Mouse (Mus musculus) erythroblast, embryonic 14.5 days (primary cell): ENCODE measurements around the gene Rps6kb2. TPM values are rescaled to one million over a fixed set of nuclear protein-coding genes. Genes with fewer than 3 reads are reported as not detected.

Source experiments
- H3K27me3 ChIP-seq: 2 replicates; pipeline ENCODE4 v1.6.1; 2012; ENCODE audit warnings: inconsistent platforms; ENCODE audit not compliant: control insufficient read depth
- H3K36me3 ChIP-seq: 2 replicates; pipeline ENCODE4 v1.6.1; 2012; ENCODE audit warnings: mild to moderate bottlenecking, inconsistent platforms; ENCODE audit not compliant: control insufficient read depth
- H3K4me1 ChIP-seq: 2 replicates; pipeline ENCODE4 v1.6.1; 2012; ENCODE audit warnings: inconsistent platforms; ENCODE audit not compliant: control insufficient read depth
- H3K4me3 ChIP-seq: replicated peaks from 2 replicates; pipeline ENCODE3; 2012; ENCODE audit warnings: moderate library complexity, mild to moderate bottlenecking, inconsistent platforms
- H3K9me3 ChIP-seq: 2 replicates; pipeline ENCODE4 v1.6.1; 2012; ENCODE audit warnings: low read length, inconsistent platforms, mixed read lengths; ENCODE audit not compliant: control insufficient read depth
- GATA1 ChIP-seq: IDR thresholded peaks from 2 replicates; pipeline ENCODE4 v1.6.1; 2012; ENCODE audit warnings: low read length, inconsistent platforms, mixed read lengths
- TAL1 ChIP-seq: IDR thresholded peaks from 3 replicates; pipeline ENCODE4 v1.6.1; 2012; ENCODE audit warnings: low read length, inconsistent platforms, mixed read lengths
- polyA plus RNA-seq: library from polyadenylated mRNA; stranded (reverse); fragments of >175 nt; gene quantifications from 2 replicates; pipeline ENCODE4 v1.2.3, GENCODE M21; 2012

Rps6kb2 gene
- polyA plus RNA-seq, 1 experiment: 24.5 TPM

DNA sequence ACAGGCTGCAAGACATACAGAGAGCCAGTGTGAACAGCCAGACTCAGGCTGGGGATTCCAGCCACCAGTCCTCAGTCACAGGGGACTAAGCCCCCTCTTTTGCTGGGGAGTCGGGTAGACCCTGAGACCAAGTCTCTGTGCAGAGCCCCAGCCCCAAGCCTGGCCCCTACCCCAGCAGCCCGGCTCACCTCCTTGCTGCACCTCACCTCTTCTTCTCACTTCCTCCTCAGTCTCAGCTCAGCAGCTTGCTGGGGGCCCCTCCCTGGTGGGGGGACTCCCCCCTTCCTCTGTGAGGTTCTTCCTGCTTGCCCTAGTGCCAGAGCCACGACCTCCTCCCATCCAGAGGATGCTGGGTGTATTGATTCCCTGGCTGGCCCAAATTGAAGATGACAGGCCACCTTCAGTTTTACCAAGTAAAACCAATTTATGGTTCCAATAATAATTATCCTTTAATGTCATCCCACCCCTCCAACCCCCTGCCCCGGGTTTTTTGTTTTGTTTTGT lies 27.7 kb upstream of the Rps6kb2 start, which contains the start of gene Tbc1d10c:
Tbc1d10c (minus strand) TSS at position 454 of the 504 bp plus-strand sequence.
- TF ChIP-seq GATA1: no peak
- no peak for TF ChIP-seq TAL1
- Histone ChIP-seq H3K4me1 (peaks cover 42% of the 10 kb centered on the region), H3K4me3 (peak within 1 kb of the TSS; percentile 86), H3K36me3 (peaks cover 30% of the 10 kb centered on the region), H3K27me3 (no peaks in the 10 kb centered on the region), H3K9me3 (no peaks in the 10 kb centered on the region)

- Histone ChIP-seq H3K27me3 (no peaks in the 10 kb centered on the region; the same call in 1 of the 2 replicates), H3K4me3 (no peak overlapping the region), H3K4me1 (peaks cover 46% of the 10 kb centered on the region), H3K9me3 (no peaks in the 10 kb centered on the region), H3K36me3 (peaks cover 12% of the 10 kb centered on the region)
- TF ChIP-seq TAL1 (no peak), GATA1 (no peak)
Measured at GRCm38 (mm10) chr19:4189051-4189620, 26.0 kb upstream of the Rps6kb2 start.

- TF ChIP-seq GATA1: no peak
- no peak for TF ChIP-seq TAL1
- Histone ChIP-seq H3K4me1 (peaks cover 28% of the 10 kb centered on the region), H3K4me3 (no peak overlapping the region)
Measured at GRCm38 (mm10) chr19:4187303-4187702, 24.1 kb upstream of the Rps6kb2 start.

GRCm38 (mm10) chr19:4184976-4185975 lies 22.1 kb upstream of the Rps6kb2 start:
- no peak overlapping the region for H3K4me3 ChIP-seq
- no peaks in the 10 kb centered on the region for H3K36me3 ChIP-seq

More at GRCm38 (mm10) chr19:4187303-4187702, 24.1 kb upstream of the Rps6kb2 start:
- H3K27me3 ChIP-seq: no peaks in the 10 kb centered on the region; the same call in 1 of the 2 replicates
- no peaks in the 10 kb centered on the region for H3K36me3 ChIP-seq
- H3K9me3 ChIP-seq: no peaks in the 10 kb centered on the region

DNA sequence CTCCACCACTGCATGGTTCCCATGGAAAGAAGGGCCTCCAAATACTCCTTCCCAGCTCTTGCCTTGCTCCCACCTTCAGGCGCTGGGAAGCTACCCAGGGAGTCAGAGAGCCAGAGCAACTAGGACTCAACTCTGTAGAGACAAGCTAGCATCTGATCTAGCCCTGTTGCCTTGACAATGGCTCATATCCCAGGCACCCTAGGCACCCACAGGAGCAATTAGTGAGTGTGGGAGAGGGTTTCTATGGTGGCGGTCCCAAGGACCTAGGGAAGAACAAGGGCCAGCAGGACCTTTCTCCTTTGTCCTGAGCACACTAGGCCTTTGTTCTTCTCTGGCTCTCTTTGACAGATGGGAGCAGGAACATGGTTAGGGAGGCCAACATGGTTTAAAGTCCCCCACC lies 20.5 kb upstream of the Rps6kb2 start:
- Histone ChIP-seq H3K36me3 (no peaks in the 10 kb centered on the region), H3K4me1 (peaks cover 13% of the 10 kb centered on the region), H3K9me3 (no peaks in the 10 kb centered on the region)

More at GRCm38 (mm10) chr19:4184976-4185975, 22.1 kb upstream of the Rps6kb2 start:
- Histone ChIP-seq H3K4me1 (peaks cover 13% of the 10 kb centered on the region), H3K9me3 (no peaks in the 10 kb centered on the region), H3K27me3 (no peaks in the 10 kb centered on the region; the same call in 1 of the 2 replicates)
- no peak for TF ChIP-seq GATA1
- TF ChIP-seq TAL1: no peak

GRCm38 (mm10) chr19:4181892-4182291 lies 18.7 kb upstream of the Rps6kb2 start:
- Histone ChIP-seq H3K4me3 (no peak overlapping the region), H3K9me3 (no peaks in the 10 kb centered on the region), H3K4me1 (peaks cover 9% of the 10 kb centered on the region), H3K27me3 (peaks cover 6% of the 10 kb centered on the region), H3K36me3 (no peaks in the 10 kb centered on the region)
- no peak for TF ChIP-seq TAL1
- TF ChIP-seq GATA1: no peak

More for the DNA sequence above, 20.5 kb upstream of the Rps6kb2 start:
- no peaks in the 10 kb centered on the region; the same call in 1 of the 2 replicates for H3K27me3 ChIP-seq
- no peak overlapping the region for H3K4me3 ChIP-seq
- TF ChIP-seq GATA1: no peak
- no peak for TF ChIP-seq TAL1

DNA sequence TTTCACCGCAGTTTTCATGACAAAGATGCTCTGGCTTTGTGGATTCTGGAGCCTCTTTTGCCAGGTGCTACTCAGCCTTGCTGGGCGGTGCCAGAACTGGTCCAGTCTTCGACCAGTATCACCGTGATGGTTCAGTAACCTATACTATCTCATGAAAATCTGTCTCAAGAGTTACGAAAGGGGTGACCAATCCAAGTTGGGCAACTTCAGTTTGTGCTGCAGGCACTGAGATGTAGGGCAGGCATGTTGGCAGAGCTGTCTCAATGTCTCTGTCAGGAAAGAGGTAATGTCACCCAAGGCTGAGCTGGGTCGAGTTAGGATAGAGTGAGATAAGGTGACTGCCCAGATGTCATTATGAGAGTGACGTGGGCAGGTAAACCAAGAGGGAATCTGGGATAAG lies 17.3 kb upstream of the Rps6kb2 start:
- peaks cover 12% of the 10 kb centered on the region for H3K4me1 ChIP-seq
- no peak for TF ChIP-seq GATA1
- no peak for TF ChIP-seq TAL1
- no peaks in the 10 kb centered on the region for H3K36me3 ChIP-seq
- H3K4me3 ChIP-seq: no peak overlapping the region
- no peaks in the 10 kb centered on the region for H3K9me3 ChIP-seq
- H3K27me3 ChIP-seq: peaks cover 17% of the 10 kb centered on the region

DNA sequence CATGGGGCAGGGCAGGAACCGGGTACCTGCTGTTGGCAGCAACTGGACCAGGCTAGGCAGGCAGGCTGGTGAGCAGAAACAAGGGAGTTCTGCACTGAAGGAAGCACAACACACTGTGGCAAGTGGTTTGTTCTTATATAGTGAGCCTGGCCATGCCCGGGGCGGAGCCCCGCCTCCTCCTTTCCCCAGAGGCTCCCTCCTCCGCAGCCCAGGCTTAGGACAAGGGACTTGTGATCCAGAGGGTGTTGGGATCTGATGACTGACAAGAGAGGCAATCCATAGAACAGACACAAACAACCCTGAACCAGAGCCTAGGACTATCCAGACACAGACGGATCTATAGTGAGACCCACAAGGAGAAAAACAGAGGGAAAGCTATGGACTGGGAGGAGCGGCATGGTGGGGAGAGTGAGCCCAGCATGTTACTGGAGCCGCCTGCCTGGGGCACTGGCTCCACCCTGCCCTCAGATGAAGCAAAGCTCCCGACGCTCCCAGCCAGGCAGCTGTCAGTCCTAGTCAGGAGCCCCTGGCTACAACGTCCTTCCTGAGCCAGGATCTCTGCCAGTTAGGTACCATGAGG lies 12.3 kb upstream of the Rps6kb2 start, which contains the start of gene Carns1:
Carns1 (minus strand) TSS at position 112 of the 580 bp plus-strand sequence.
- H3K27me3 ChIP-seq: peaks cover 31% of the 10 kb centered on the region
- no peaks in the 10 kb centered on the region for H3K36me3 ChIP-seq
- peaks cover 29% of the 10 kb centered on the region for H3K4me1 ChIP-seq
- H3K4me3 ChIP-seq: no peak within 1 kb of the TSS
- no peaks in the 10 kb centered on the region for H3K9me3 ChIP-seq
- TF ChIP-seq TAL1: no peak
